Mouse (Mus musculus) naive thymus-derived CD4-positive, alpha-beta T cell, adult 2 months (primary cell): ENCODE measurements around the gene Lin54.
"Not testable (repeated sequence)": the region's sequence is repeated elsewhere in the genome, so short reads cannot be mapped to it uniquely, and the experiment has no call there.

Source experiments
- DNase-seq: peaks from one replicate; pipeline ENCODE4 v3.0.0-alpha.2; 2011; ENCODE audit warnings: low read depth

Gene Lin54

GRCm38 (mm10) chr5:100488231-100488630 is 12.2 kb downstream of the Lin54 start:
- no peak for DNase-seq

GRCm38 (mm10) chr5:100487120-100487519 is 13.3 kb downstream of the Lin54 start:
- no peak for DNase-seq

- peak; percentile 23 for DNase-seq
Observed at GRCm38 (mm10) chr5:100483569-100483968, 16.9 kb downstream of the Lin54 start.

- DNase-seq = no peak
Observed at GRCm38 (mm10) chr5:100477604-100478003, 22.8 kb downstream of the Lin54 start.

- DNase-seq = peak; percentile 38
Observed at GRCm38 (mm10) chr5:100476328-100476727, 24.1 kb downstream of the Lin54 start.

GRCm38 (mm10) chr5:100467336-100467735 is 33.1 kb downstream of the Lin54 start:
- no peak for DNase-seq

GRCm38 (mm10) chr5:100466624-100467023 is 33.8 kb downstream of the Lin54 start:
- peak; percentile 13 for DNase-seq

GRCm38 (mm10) chr5:100462374-100462773 is 38.1 kb downstream of the Lin54 start:
- no peak for DNase-seq

GRCm38 (mm10) chr5:100461526-100461925 is 38.9 kb downstream of the Lin54 start:
- no peak for DNase-seq

GRCm38 (mm10) chr5:100459468-100459867 is 41.0 kb downstream of the Lin54 start:
- no peak for DNase-seq

GRCm38 (mm10) chr5:100451871-100452270 is 48.6 kb downstream of the Lin54 start:
- no peak for DNase-seq

- DNase-seq = no peak
Observed at GRCm38 (mm10) chr5:100438796-100439195, 61.6 kb downstream of the Lin54 start.

- DNase-seq = no peak
Observed at GRCm38 (mm10) chr5:100437917-100438316, 62.5 kb downstream of the Lin54 start.

GRCm38 (mm10) chr5:100437086-100437485 is 63.4 kb downstream of the Lin54 start:
- no peak for DNase-seq

- DNase-seq = no peak
Observed at GRCm38 (mm10) chr5:100430966-100431365, 69.5 kb downstream of the Lin54 start.

- DNase-seq = no peak
Observed at GRCm38 (mm10) chr5:100430076-100430390, 70.4 kb downstream of the Lin54 start.

GRCm38 (mm10) chr5:100429344-100430075 is 70.9 kb downstream of the Lin54 start:
- peak; percentile 94 for DNase-seq

- no peak for DNase-seq
Observed at GRCm38 (mm10) chr5:100428734-100429343, 71.6 kb downstream of the Lin54 start.

- peak; percentile 19 for DNase-seq
Observed at GRCm38 (mm10) chr5:100428031-100428733, 72.3 kb downstream of the Lin54 start.

- DNase-seq = peak; percentile 19
Observed at GRCm38 (mm10) chr5:100427276-100427675, 73.2 kb downstream of the Lin54 start.

GRCm38 (mm10) chr5:100425823-100426222 is 74.6 kb downstream of the Lin54 start:
- not testable (repeated sequence) for DNase-seq

GRCm38 (mm10) chr5:100424252-100424651 is 76.2 kb downstream of the Lin54 start:
- DNase-seq = no peak

- no peak for DNase-seq
Observed at GRCm38 (mm10) chr5:100423626-100424025, 76.8 kb downstream of the Lin54 start.
